20 mouse cellular contexts compared by ENCODE assay signal in genomic region chr10:89092350-89093040, GRCm38 (mm10).
DNase-seq lines count a peak whose midpoint lies in the region; ATAC-seq and TF ChIP-seq lines count a peak whose summit lies in the region.
"Had no signal": no experiment of that assay in that cellular context is flagged by ENCODE, and none has a peak within 500 bp of the region (broad histone marks: within the 10 kb centered on the region; RNA-seq: fewer than 3 reads in every experiment).

No protein-coding gene starts in this region.

- H3K27ac ChIP-seq in heart, postnatal 0 days (ENCODE audit: low read depth): no peak overlapping the region
- peak overlapping the region; percentile 65 for H3K27ac ChIP-seq in liver, embryonic 13.5 days
- H3K27ac ChIP-seq in midbrain, embryonic 13.5 days: no peak overlapping the region
- H3K27ac ChIP-seq: embryonic facial prominence, embryonic 12.5 days; hindbrain, embryonic 14.5 days; kidney, postnatal 0 days; midbrain, embryonic 12.5 days; neural tube, embryonic 13.5 days had no signal

- no peaks in the 10 kb centered on the region for H3K9me3 ChIP-seq in heart, postnatal 0 days (replicated peaks; ENCODE audit: control insufficient read depth, low read length)
- no peaks in the 10 kb centered on the region for H3K9me3 ChIP-seq in liver, embryonic 13.5 days (replicated peaks)
- no peaks in the 10 kb centered on the region for H3K9me3 ChIP-seq in midbrain, embryonic 13.5 days
- H3K9me3 ChIP-seq: embryonic facial prominence, embryonic 12.5 days; midbrain, embryonic 12.5 days; neural tube, embryonic 13.5 days had no signal

- no peaks in the 10 kb centered on the region for H3K36me3 ChIP-seq in heart, postnatal 0 days (replicated peaks; ENCODE audit: control insufficient read depth, insufficient read depth, low read length)
- H3K36me3 ChIP-seq in liver, embryonic 13.5 days: no peaks in the 10 kb centered on the region
- no peaks in the 10 kb centered on the region for H3K36me3 ChIP-seq in midbrain, embryonic 13.5 days
- H3K36me3 ChIP-seq: embryonic facial prominence, embryonic 12.5 days; midbrain, embryonic 12.5 days; neural tube, embryonic 13.5 days had no signal

- WGBS in heart, postnatal 0 days: 38% methylated on average over 9 of the region's 9 CpGs
- WGBS in liver, embryonic 13.5 days (ENCODE audit: insufficient replicate concordance): 29% methylated on average over 9 of the region's 9 CpGs
- WGBS in midbrain, embryonic 13.5 days: 80% methylated on average over 9 of the region's 9 CpGs

- H3K4me3 ChIP-seq in heart, postnatal 0 days (ENCODE audit: low read depth, low read length): no peak overlapping the region
- H3K4me3 ChIP-seq in liver, embryonic 13.5 days (replicated peaks): no peak overlapping the region
- no peak overlapping the region for H3K4me3 ChIP-seq in midbrain, embryonic 13.5 days (replicated peaks)
- H3K4me3 ChIP-seq: embryonic facial prominence, embryonic 12.5 days; midbrain, embryonic 12.5 days; neural tube, embryonic 13.5 days had no signal

- no peaks in the 10 kb centered on the region for H3K4me1 ChIP-seq in heart, postnatal 0 days (ENCODE audit: control insufficient read depth, insufficient read depth)
- peaks cover 23% of the 10 kb centered on the region for H3K4me1 ChIP-seq in liver, embryonic 13.5 days (replicated peaks)
- H3K4me1 ChIP-seq in midbrain, embryonic 13.5 days (replicated peaks): no peaks in the 10 kb centered on the region
- H3K4me1 ChIP-seq: embryonic facial prominence, embryonic 12.5 days; midbrain, embryonic 12.5 days; neural tube, embryonic 13.5 days had no signal

- no peak for DNase-seq in heart, postnatal 0 days (ENCODE audit: low spot score)
- DNase-seq in heart, adult 8-10 months (ENCODE audit: low spot score): no peak
- DNase-seq in Muller cell, postnatal 12 days (ENCODE audit: inconsistent ontology term): peak; percentile 14
- DNase-seq in c-Kit-negative CD71-positive TER-119-positive erythroid progenitor cells, embryonic 14.5 days (ENCODE audit: low read depth, low spot score): peak; percentile 6
- peak; percentile 42 for DNase-seq in liver, embryonic 13.5 days
- no peak for DNase-seq in spleen, adult 12 weeks (ENCODE audit: low spot score)
- no peak for DNase-seq in adrenal gland, postnatal 36 days
- DNase-seq: cerebellum, postnatal 10 days; forebrain, postnatal 0 days; heart, postnatal 36 days; spleen, adult 18-20 months; thymus, adult 18-20 months; thymus, postnatal 4 days had no signal

- H3K4me2 ChIP-seq in heart, postnatal 0 days (ENCODE audit: low read depth, low read length): no peak overlapping the region
- peak overlapping the region; percentile 44 for H3K4me2 ChIP-seq in liver, embryonic 13.5 days
- no peak overlapping the region for H3K4me2 ChIP-seq in midbrain, embryonic 13.5 days (replicated peaks)
- H3K4me2 ChIP-seq: embryonic facial prominence, embryonic 12.5 days; hindbrain, embryonic 14.5 days; midbrain, embryonic 12.5 days; neural tube, embryonic 13.5 days had no signal

- H3K27me3 ChIP-seq in heart, postnatal 0 days (ENCODE audit: control insufficient read depth, insufficient read depth, low read length): no peaks in the 10 kb centered on the region
- H3K27me3 ChIP-seq in liver, embryonic 13.5 days: no peaks in the 10 kb centered on the region
- no peaks in the 10 kb centered on the region for H3K27me3 ChIP-seq in midbrain, embryonic 13.5 days
- H3K27me3 ChIP-seq: embryonic facial prominence, embryonic 12.5 days; midbrain, embryonic 12.5 days; neural tube, embryonic 13.5 days had no signal

- H3K9ac ChIP-seq in heart, postnatal 0 days (replicated peaks; ENCODE audit: low read depth, low read length): no peak overlapping the region
- no peak overlapping the region for H3K9ac ChIP-seq in liver, embryonic 13.5 days
- H3K9ac ChIP-seq in midbrain, embryonic 13.5 days (replicated peaks): no peak overlapping the region
- H3K9ac ChIP-seq: embryonic facial prominence, embryonic 12.5 days; forebrain, postnatal 0 days; hindbrain, embryonic 14.5 days; midbrain, embryonic 12.5 days; neural tube, embryonic 13.5 days had no signal

- no peak for TF ChIP-seq EP300 in heart, postnatal 0 days (IDR thresholded peaks at IDR 0.05; ENCODE audit: low read depth)

- ATAC-seq in heart, postnatal 0 days (ENCODE audit: insufficient read depth, low read depth): peak; percentile 30; the same call in 1 of the 2 replicates
- ATAC-seq in liver, embryonic 13.5 days (ENCODE audit: low read depth): peak; percentile 98
- ATAC-seq in midbrain, embryonic 13.5 days: no peak
- ATAC-seq: forebrain, postnatal 0 days; lung, postnatal 0 days had no signal

- TF ChIP-seq CTCF in heart, postnatal 0 days (IDR thresholded peaks at IDR 0.05; ENCODE audit: low read depth): no peak

Comparison
In these comparisons a context has a peak if more than half of its experiments do, and no peak if none do; other contexts are left out.
1. DNase-seq: peak in Muller cell, postnatal 12 days (single experiment), c-Kit-negative CD71-positive TER-119-positive erythroid progenitor cells, embryonic 14.5 days (single experiment) and liver, embryonic 13.5 days (single experiment); none in heart, postnatal 0 days (single experiment), heart, adult 8-10 months (single experiment), spleen, adult 12 weeks (single experiment) and adrenal gland, postnatal 36 days (0 of 2).